Mouse (Mus musculus): ENCODE data around the gene Itih4. TPM values are rescaled to one million over a fixed set of nuclear protein-coding genes. Genes with fewer than 3 reads are reported as not detected.
A peak's percentile ranks its signal among the peaks of the same experiment; 100 is the strongest.

Itih4 gene
- polyA plus RNA-seq, 2 experiments from 2014 or later: not detected

DNA sequence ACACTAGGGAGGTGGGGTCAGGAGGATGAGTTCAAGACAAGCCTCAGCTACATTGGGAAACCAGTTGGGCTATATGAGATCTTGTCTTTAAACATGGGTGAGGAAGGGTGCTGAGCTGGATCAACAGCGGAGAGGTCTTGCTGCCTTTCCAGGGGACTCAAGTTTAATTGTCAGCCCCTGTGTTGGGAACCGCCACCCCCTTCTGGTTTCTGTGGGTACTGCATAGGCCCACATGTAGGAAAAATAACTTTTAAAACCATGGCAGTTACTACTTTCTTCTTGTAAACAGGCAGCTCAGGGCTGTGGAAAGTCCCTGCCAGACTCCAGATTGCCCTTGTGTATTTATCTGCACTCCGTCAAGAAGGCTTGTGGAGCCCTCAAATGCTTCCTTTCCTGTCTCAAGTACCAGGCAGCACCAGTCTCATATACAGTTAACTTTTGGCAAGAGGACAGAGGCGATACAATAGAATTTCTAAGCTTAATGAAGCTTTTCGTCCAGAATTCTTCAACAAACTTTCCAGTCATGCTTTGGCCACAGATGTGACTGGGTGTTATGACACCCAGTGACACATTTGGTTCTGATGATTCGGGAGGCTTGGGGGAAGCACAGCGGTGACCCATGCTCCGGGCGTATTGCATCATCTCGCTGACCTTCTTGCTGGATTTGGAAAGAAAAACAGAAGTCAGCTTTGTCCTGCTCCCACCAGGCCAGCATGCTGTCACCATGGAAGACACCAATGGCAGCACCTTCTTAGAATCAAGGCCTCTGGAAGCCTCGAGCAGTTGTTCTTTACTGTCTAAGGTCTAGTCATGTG, 57.8 kb downstream of the Itih4 start:
- ATAC-seq: peak; percentile 40

DNA sequence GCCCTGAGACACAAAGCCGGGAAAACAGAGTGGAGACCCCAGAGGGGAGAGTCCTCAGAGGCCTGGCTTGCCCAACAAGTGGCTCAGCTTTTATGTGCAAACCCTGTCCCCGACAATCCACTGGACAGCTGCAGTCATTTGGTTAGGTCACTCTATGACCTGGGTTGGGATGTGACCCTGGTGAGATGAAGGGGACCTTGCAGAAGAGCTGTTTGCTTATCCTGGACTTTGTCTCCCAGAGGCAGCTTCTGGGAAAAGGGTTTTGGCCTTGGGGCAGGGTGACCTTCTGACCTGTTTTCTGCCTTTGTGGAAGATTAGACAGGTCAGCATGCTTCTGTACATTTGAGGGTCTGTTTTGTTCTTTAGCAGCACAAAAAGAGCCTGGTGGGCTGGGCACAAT, 58.5 kb downstream of the Itih4 start:
- ATAC-seq: no peak

DNA sequence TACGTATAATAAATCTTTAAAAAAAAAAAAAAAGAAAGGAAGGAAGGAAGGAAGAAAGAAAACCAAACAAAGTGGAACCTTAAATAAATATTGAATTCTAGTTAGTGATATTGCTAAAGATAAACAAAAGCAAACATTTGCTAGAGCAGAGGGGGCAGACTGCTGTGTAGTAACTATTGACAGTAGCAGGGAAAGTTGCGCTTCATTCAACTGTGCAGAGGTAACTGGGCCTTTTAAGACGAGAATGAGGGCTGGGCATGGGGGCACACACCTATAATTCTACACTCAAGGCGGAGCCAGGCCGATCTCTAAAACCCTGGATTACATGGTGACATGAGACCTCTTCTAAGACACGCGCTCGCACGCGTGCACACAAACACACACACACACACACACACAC, 63.7 kb downstream of the Itih4 start:
- no peak for ATAC-seq

DNA sequence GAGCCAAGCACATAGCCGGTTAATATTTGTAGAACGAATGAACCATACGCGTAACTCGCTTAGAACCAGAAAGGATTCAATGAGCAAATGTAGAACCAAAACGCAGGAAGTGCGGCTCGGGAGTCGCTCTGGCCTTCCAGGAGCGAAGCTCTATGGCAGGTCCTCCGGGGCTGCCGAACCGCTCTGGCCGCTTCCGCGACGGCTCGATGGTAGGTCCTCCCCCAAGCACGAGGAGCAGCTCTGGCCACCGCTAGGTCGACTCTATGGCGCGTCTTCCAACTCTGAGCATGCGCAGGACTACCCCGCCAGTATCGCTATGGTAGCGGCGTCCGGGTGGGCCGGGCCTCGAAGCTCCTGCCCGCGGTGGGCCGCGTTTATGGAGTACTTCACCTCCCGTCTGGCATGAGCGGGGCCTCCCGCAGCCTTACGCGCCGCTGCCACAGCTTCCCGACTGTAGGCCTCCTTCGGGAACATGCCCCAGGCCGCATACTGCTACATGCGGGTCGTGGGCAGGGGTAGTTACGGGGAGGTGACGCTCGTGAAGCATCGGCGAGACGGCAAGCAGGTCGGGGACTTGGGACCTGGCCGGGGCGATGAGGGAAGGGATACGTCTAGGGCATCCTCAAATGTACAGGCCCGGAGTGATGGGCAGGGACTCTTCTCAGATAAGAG, 65.0 kb downstream of the Itih4 start, which contains the start of gene Nek4:
Nek4 (plus strand) TSS at position 224 of the 672 bp plus-strand sequence.
- ATAC-seq: peak; percentile 98

Other genes with a start within 250 kb of the Itih4 start
- gene Rft1, start 232.1 kb upstream of the Itih4 start, polyA plus RNA-seq (2017; shearing (Covaris generic)): 10 to 100 TPM; 12.9 to 13.1 TPM
- gene Sfmbt1, start 171.6 kb upstream of the Itih4 start, polyA plus RNA-seq (2017; shearing (Covaris generic)): 1 to 10 TPM; 6.8 to 8.3 TPM
- gene Tmem110, start 60.9 kb upstream of the Itih4 start, polyA plus RNA-seq (2017; shearing (Covaris generic)): 1 to 10 TPM; 4.9 to 5.7 TPM
- gene Mustn1, start 7.3 kb upstream of the Itih4 start, polyA plus RNA-seq (2017; shearing (Covaris generic)): 1 to 10 TPM in 1 of 2 experiments, under 1 TPM in 1; 0.68 to 1.8 TPM
- not detected for gene Itih3, start 37.3 kb downstream of the Itih4 start, polyA plus RNA-seq (2017; shearing (Covaris generic))
- gene Itih1, start 56.8 kb downstream of the Itih4 start, polyA plus RNA-seq (2017; shearing (Covaris generic)): not detected
- gene Nek4, start 64.9 kb downstream of the Itih4 start, polyA plus RNA-seq (2017; shearing (Covaris generic)): 1 to 10 TPM; 4.6 to 6.6 TPM
- gene Glt8d1, start 114.9 kb downstream of the Itih4 start, polyA plus RNA-seq (2017; shearing (Covaris generic)): 1 to 10 TPM; 4.1 to 9.7 TPM
- gene Spcs1, start 115.2 kb downstream of the Itih4 start, polyA plus RNA-seq (2017; shearing (Covaris generic)): 100 to 1,000 TPM; 322 to 323 TPM
- 10 to 100 TPM; 41.0 to 51.7 TPM for gene Pbrm1, start 132.7 kb downstream of the Itih4 start, polyA plus RNA-seq (2017; shearing (Covaris generic))
- 10 to 100 TPM; 61.3 to 74.2 TPM for gene Gnl3, start 132.7 kb downstream of the Itih4 start, polyA plus RNA-seq (2017; shearing (Covaris generic))
- 100 to 1,000 TPM in 1 of 2 experiments, 10 to 100 TPM in 1; 76.4 to 122 TPM for gene Smim4, start 242.5 kb downstream of the Itih4 start, polyA plus RNA-seq (2017; shearing (Covaris generic))
- gene Nt5dc2, start 244.6 kb downstream of the Itih4 start, polyA plus RNA-seq (2017; shearing (Covaris generic)): not detected

Measured in activated CD4-positive, CD25-positive, alpha-beta regulatory T cell, adult 4 months (primary cell).